Mouse (Mus musculus) C2C12 (cell line): Measurements from ENCODE around the gene Fras1.

Experiments used
- CTCF ChIP-seq: IDR thresholded peaks from one replicate; pipeline ENCODE4 v1.5.1; 2011; ENCODE audit not compliant: control insufficient read depth, insufficient read depth, insufficient read length
- MAX ChIP-seq: IDR thresholded peaks from one replicate; pipeline ENCODE4 v1.6.1; 2011; ENCODE audit warnings: mild to moderate bottlenecking, control low read depth
- MYOG ChIP-seq: IDR thresholded peaks from one replicate; pipeline ENCODE4 v1.6.1; 2011; ENCODE audit not compliant: control insufficient read depth, insufficient read length; ENCODE audit errors: extremely low read depth

GRCm38 (mm10) chr5:96373106-96373505 lies 649 bp upstream of the Fras1 start:
- TF ChIP-seq CTCF = no peak
- no peak for TF ChIP-seq MYOG
- TF ChIP-seq MAX = no peak
